Mouse (Mus musculus) left cerebral cortex, adult 11 months (tissue): ENCODE data around the gene Gpatch1.

Experiments
- DNase-seq: peaks from one replicate; pipeline ENCODE4 v3.0.0; 2022; ENCODE audit warnings: low spot score

The Gpatch1 gene

GRCm38 (mm10) chr7:35317729-35318609 lies at the start of gene Gpatch1:
Gene Gpatch1, minus strand, starts transcription at chr7:35318440.
- DNase-seq, result peak; percentile 88

GRCm38 (mm10) chr7:35365161-35365910 lies 47.1 kb upstream of the Gpatch1 start:
- DNase-seq, result no peak

- no peak for DNase-seq
Measured at GRCm38 (mm10) chr7:35362868-35363267, 44.6 kb upstream of the Gpatch1 start.

- no peak for DNase-seq
Measured at GRCm38 (mm10) chr7:35362253-35362652, 44.0 kb upstream of the Gpatch1 start.

GRCm38 (mm10) chr7:35357621-35358020 lies 39.4 kb upstream of the Gpatch1 start:
- DNase-seq, result no peak

- no peak for DNase-seq
Measured at GRCm38 (mm10) chr7:35355303-35355872, 37.1 kb upstream of the Gpatch1 start.

- DNase-seq, result no peak
Measured at GRCm38 (mm10) chr7:35353306-35353705, 35.1 kb upstream of the Gpatch1 start.

GRCm38 (mm10) chr7:35351155-35351554 lies 32.9 kb upstream of the Gpatch1 start:
- no peak for DNase-seq

GRCm38 (mm10) chr7:35349886-35350684 lies 31.8 kb upstream of the Gpatch1 start:
- no peak for DNase-seq

- DNase-seq, result no peak
Measured at GRCm38 (mm10) chr7:35349022-35349421, 30.8 kb upstream of the Gpatch1 start.

GRCm38 (mm10) chr7:35347918-35348700 lies 29.9 kb upstream of the Gpatch1 start:
- DNase-seq, result no peak

GRCm38 (mm10) chr7:35344785-35345330 lies 26.6 kb upstream of the Gpatch1 start:
- no peak for DNase-seq

GRCm38 (mm10) chr7:35342498-35342897 lies 24.3 kb upstream of the Gpatch1 start:
- DNase-seq, result no peak

GRCm38 (mm10) chr7:35341282-35341681 lies 23.0 kb upstream of the Gpatch1 start:
- DNase-seq, result no peak

- no peak for DNase-seq
Measured at GRCm38 (mm10) chr7:35340196-35340595, 22.0 kb upstream of the Gpatch1 start.

- no peak for DNase-seq
Measured at GRCm38 (mm10) chr7:35334527-35335452, 16.6 kb upstream of the Gpatch1 start.

- peak; percentile 99 for DNase-seq
Measured at GRCm38 (mm10) chr7:35333692-35334526, 15.7 kb upstream of the Gpatch1 start, which contains the start of gene Rhpn2. Gene Rhpn2, plus strand, starts transcription at chr7:35334170.

GRCm38 (mm10) chr7:35333231-35333651 lies 15.0 kb upstream of the Gpatch1 start:
- no peak for DNase-seq

GRCm38 (mm10) chr7:35331590-35331989 lies 13.3 kb upstream of the Gpatch1 start:
- DNase-seq, result no peak
